Mouse (Mus musculus): ENCODE measurements around the gene Epor.

GRCm38 (mm10) chr9:21978398-21979128 lies 15.3 kb upstream of the Epor start:
- TF ChIP-seq POLR2A (IDR thresholded peaks at IDR 0.05; ENCODE audit: insufficient read depth, low read depth, low read length) (no peak), CTCF (IDR thresholded peaks at IDR 0.05) (no peak)
